ENCODE assay signal across 8 mouse cellular contexts in the genomic region with DNA sequence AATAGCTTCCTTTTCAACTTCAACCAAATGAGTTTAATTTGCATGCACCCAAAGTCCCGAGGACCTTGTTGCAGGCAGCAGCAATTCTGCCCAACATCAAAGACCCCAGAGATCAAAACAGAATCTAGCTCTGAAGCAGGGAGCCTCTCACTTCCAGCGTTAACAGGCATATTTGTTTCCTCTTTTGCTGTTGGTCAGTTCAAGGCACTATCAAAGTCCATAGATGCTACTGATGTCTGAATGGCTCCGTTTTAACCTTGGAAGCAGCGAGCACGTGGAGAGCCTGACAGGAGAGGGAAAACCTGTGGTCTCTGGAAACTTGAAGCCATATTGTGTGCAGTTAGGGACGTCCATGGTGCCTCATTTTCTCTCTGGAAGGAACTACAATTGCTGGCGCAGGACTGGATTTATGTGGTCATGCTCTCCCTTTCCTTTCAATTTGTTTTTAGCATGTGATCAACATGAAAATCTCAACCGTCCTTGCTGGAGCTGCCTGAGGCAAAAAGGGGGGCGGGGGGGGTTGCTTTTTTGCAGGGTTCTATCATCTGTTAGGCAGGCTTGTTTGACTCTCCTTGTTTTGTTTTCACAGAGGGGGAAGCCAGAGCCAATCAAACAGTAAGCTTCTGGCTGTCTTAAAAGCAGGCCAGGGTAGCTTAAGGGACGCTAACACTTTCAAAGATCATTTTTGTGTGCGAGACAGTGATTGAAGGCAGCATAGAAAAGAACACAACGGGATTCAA.
DNase-seq lines count a peak whose midpoint lies in the region; ATAC-seq and TF ChIP-seq lines count a peak whose summit lies in the region.

No protein-coding gene starts in this region.

- no peaks in the 10 kb centered on the region for H3K36me3 ChIP-seq in heart, embryonic 13.5 days
- no peaks in the 10 kb centered on the region for H3K36me3 ChIP-seq in hindbrain, embryonic 11.5 days (ENCODE audit: control insufficient read depth, insufficient read depth, low read length)
- H3K36me3 ChIP-seq in midbrain, postnatal 0 days (ENCODE audit: insufficient read depth, low read length): no peaks in the 10 kb centered on the region
- no peaks in the 10 kb centered on the region for H3K36me3 ChIP-seq in liver, embryonic 12.5 days

- intact Hi-C loops in heart, postnatal 10 days (cut with DNase I): no loop called here
- intact Hi-C loops in gastrocnemius, postnatal 14 days (cut with DNase I; ENCODE audit: low total_unique reads): no loop called here

- H3K4me3 ChIP-seq in heart, embryonic 13.5 days: no peak overlapping the region
- H3K4me3 ChIP-seq in hindbrain, embryonic 11.5 days (ENCODE audit: low read depth, low read length): no peak overlapping the region
- peak overlapping the region; percentile 6; the same call in 1 of the 2 replicates for H3K4me3 ChIP-seq in midbrain, postnatal 0 days (ENCODE audit: low read depth, low read length)
- H3K4me3 ChIP-seq in liver, embryonic 12.5 days: no peak overlapping the region

- WGBS in heart, embryonic 13.5 days: 43% methylated on average over 12 of the region's 12 CpGs
- WGBS in hindbrain, embryonic 11.5 days: 24% methylated on average over 12 of the region's 12 CpGs
- 8% methylated on average over 12 of the region's 12 CpGs for WGBS in midbrain, postnatal 0 days
- 48% methylated on average over 12 of the region's 12 CpGs for WGBS in liver, embryonic 12.5 days (ENCODE audit: insufficient replicate concordance)

- no peak overlapping the region for H3K27ac ChIP-seq in heart, embryonic 13.5 days (replicated peaks)
- H3K27ac ChIP-seq in hindbrain, embryonic 11.5 days (ENCODE audit: low read depth, low read length): peak overlapping the region; percentile 47
- H3K27ac ChIP-seq in midbrain, postnatal 0 days (ENCODE audit: low read depth, low read length): peak overlapping the region; percentile 26; the same call in 1 of the 2 replicates
- H3K27ac ChIP-seq in liver, embryonic 12.5 days: no peak overlapping the region

- no peak for TF ChIP-seq CTCF in brain, embryonic 14.5 days (IDR thresholded peaks at IDR 0.05; ENCODE audit: borderline replicate concordance, extremely low read depth, insufficient read depth, insufficient read length)
- no peak for TF ChIP-seq CTCF in midbrain, postnatal 0 days (IDR thresholded peaks at IDR 0.05)

- no peaks in the 10 kb centered on the region for H3K4me1 ChIP-seq in heart, embryonic 13.5 days
- 0 out of 2 replicates have a peak, but pooled peaks cover 3% of the 10 kb centered on the region for H3K4me1 ChIP-seq in hindbrain, embryonic 11.5 days (replicated peaks; ENCODE audit: control insufficient read depth, insufficient read depth, low read length)
- H3K4me1 ChIP-seq in midbrain, postnatal 0 days (ENCODE audit: insufficient read depth, low read length): 0 out of 2 replicates have a peak, but pooled peaks cover 5% of the 10 kb centered on the region
- H3K4me1 ChIP-seq in liver, embryonic 12.5 days: no peaks in the 10 kb centered on the region

- no peak for DNase-seq in heart, postnatal 10 days
- peak; percentile 94 for DNase-seq in brain, embryonic 14.5 days (ENCODE audit: low read depth)
- peak; percentile 53 for DNase-seq in hindbrain, embryonic 11.5 days (ENCODE audit: low spot score)
- peak; percentile 42 for DNase-seq in midbrain, postnatal 0 days (ENCODE audit: low spot score)
- DNase-seq in right cerebral cortex, postnatal 25 days: no peak
- DNase-seq in gastrocnemius, postnatal 14 days: no peak

- ATAC-seq in heart, embryonic 13.5 days (ENCODE audit: extremely low read depth, insufficient number of reproducible peaks, low FRiP score, low TSS enrichment): no peak
- peak; percentile 88 for ATAC-seq in hindbrain, embryonic 11.5 days (ENCODE audit: low FRiP score)
- peak; percentile 84 for ATAC-seq in midbrain, postnatal 0 days (ENCODE audit: low FRiP score)
- ATAC-seq in liver, embryonic 12.5 days: no peak

- no peak for TF ChIP-seq POLR2A in brain, embryonic 14.5 days (IDR thresholded peaks at IDR 0.05; ENCODE audit: borderline replicate concordance, extremely low read depth, insufficient read depth, insufficient read length, poor library complexity, severe bottlenecking)

- H3K9me3 ChIP-seq in heart, embryonic 13.5 days: no peaks in the 10 kb centered on the region
- H3K9me3 ChIP-seq in hindbrain, embryonic 11.5 days (ENCODE audit: control insufficient read depth, low read length): no peaks in the 10 kb centered on the region
- no peaks in the 10 kb centered on the region for H3K9me3 ChIP-seq in midbrain, postnatal 0 days (ENCODE audit: low read length)
- H3K9me3 ChIP-seq in liver, embryonic 12.5 days (replicated peaks): no peaks in the 10 kb centered on the region

- H3K27me3 ChIP-seq in heart, embryonic 13.5 days (replicated peaks): no peaks in the 10 kb centered on the region
- H3K27me3 ChIP-seq in hindbrain, embryonic 11.5 days (ENCODE audit: control insufficient read depth, insufficient read depth, low read length): no peaks in the 10 kb centered on the region
- no peaks in the 10 kb centered on the region for H3K27me3 ChIP-seq in midbrain, postnatal 0 days (ENCODE audit: insufficient read depth, low read length)
- no peaks in the 10 kb centered on the region for H3K27me3 ChIP-seq in liver, embryonic 12.5 days (replicated peaks)

- H3K9ac ChIP-seq in heart, embryonic 13.5 days: no peak overlapping the region
- 0 out of 2 replicates have a peak overlapping the region, but pooled peaks have one; percentile 17 for H3K9ac ChIP-seq in hindbrain, embryonic 11.5 days (ENCODE audit: low read depth, low read length)
- H3K9ac ChIP-seq in midbrain, postnatal 0 days (replicated peaks; ENCODE audit: low read length, poor library complexity, severe bottlenecking): peak overlapping the region; percentile 39
- no peak overlapping the region for H3K9ac ChIP-seq in liver, embryonic 12.5 days

- H3K4me2 ChIP-seq in heart, embryonic 13.5 days: peak overlapping the region; percentile 18; the same call in 1 of the 2 replicates
- peak overlapping the region; percentile 28; the same call in 1 of the 2 replicates for H3K4me2 ChIP-seq in hindbrain, embryonic 11.5 days (replicated peaks; ENCODE audit: low read depth, low read length)
- H3K4me2 ChIP-seq in midbrain, postnatal 0 days (ENCODE audit: low read depth, low read length, poor library complexity, severe bottlenecking): peak overlapping the region; percentile 39
- no peak overlapping the region for H3K4me2 ChIP-seq in liver, embryonic 12.5 days

Comparison
In these comparisons a context has a peak if more than half of its experiments do, and no peak if none do; other contexts are left out.
1. ATAC-seq: peak in hindbrain, embryonic 11.5 days (single experiment) and midbrain, postnatal 0 days (single experiment); none in heart, embryonic 13.5 days (single experiment) and liver, embryonic 12.5 days (single experiment).
2. H3K27ac ChIP-seq: peak in hindbrain, embryonic 11.5 days (single experiment) and midbrain, postnatal 0 days (single experiment); none in heart, embryonic 13.5 days (single experiment) and liver, embryonic 12.5 days (single experiment).
3. H3K9ac ChIP-seq: peak in hindbrain, embryonic 11.5 days (single experiment) and midbrain, postnatal 0 days (single experiment); none in heart, embryonic 13.5 days (single experiment) and liver, embryonic 12.5 days (single experiment).
4. DNase-seq: peak in brain, embryonic 14.5 days (single experiment), hindbrain, embryonic 11.5 days (single experiment) and midbrain, postnatal 0 days (single experiment); none in heart, postnatal 10 days (0 of 2), right cerebral cortex, postnatal 25 days (single experiment) and gastrocnemius, postnatal 14 days (single experiment).